Mouse (Mus musculus): ENCODE measurements around the gene Rxrg.

Rxrg gene

GRCm38 (mm10) chr1:167598255-167599081 is at the start of gene Rxrg:
Gene Rxrg (plus strand): TSS chr1:167598384.
- DNase-seq: peak; percentile 70

GRCm38 (mm10) chr1:167549324-167549723 is 48.9 kb upstream of the Rxrg start:
- peak; percentile 52 for DNase-seq

- DNase-seq: peak; percentile 73
Observed at GRCm38 (mm10) chr1:167551601-167552000, 46.6 kb upstream of the Rxrg start.

GRCm38 (mm10) chr1:167553959-167554526 is 44.1 kb upstream of the Rxrg start:
- no peak for DNase-seq

GRCm38 (mm10) chr1:167566571-167566970 is 31.6 kb upstream of the Rxrg start:
- DNase-seq: no peak

GRCm38 (mm10) chr1:167579131-167579530 is 19.1 kb upstream of the Rxrg start:
- DNase-seq: no peak

GRCm38 (mm10) chr1:167583195-167583594 is 15.0 kb upstream of the Rxrg start:
- DNase-seq: no peak

GRCm38 (mm10) chr1:167583888-167584287 is 14.3 kb upstream of the Rxrg start:
- DNase-seq: no peak

- no peak for DNase-seq
Observed at GRCm38 (mm10) chr1:167588747-167589558, 9.2 kb upstream of the Rxrg start.

- no peak for DNase-seq
Observed at GRCm38 (mm10) chr1:167592175-167592574, 6.0 kb upstream of the Rxrg start.

- DNase-seq: no peak
Observed at GRCm38 (mm10) chr1:167599211-167599735, 1.1 kb downstream of the Rxrg start.

GRCm38 (mm10) chr1:167608201-167608741 is 10.1 kb downstream of the Rxrg start:
- no peak for DNase-seq

GRCm38 (mm10) chr1:167617131-167617530 is 18.9 kb downstream of the Rxrg start:
- no peak for DNase-seq

GRCm38 (mm10) chr1:167617995-167618489 is 19.9 kb downstream of the Rxrg start:
- DNase-seq: peak; percentile 54

GRCm38 (mm10) chr1:167620206-167620795 is 22.1 kb downstream of the Rxrg start:
- no peak for DNase-seq

- peak; percentile 37 for DNase-seq
Observed at GRCm38 (mm10) chr1:167625098-167625497, 26.9 kb downstream of the Rxrg start.

GRCm38 (mm10) chr1:167631765-167632164 is 33.6 kb downstream of the Rxrg start:
- no peak for DNase-seq

- DNase-seq: no peak
Observed at GRCm38 (mm10) chr1:167635702-167636101, 37.5 kb downstream of the Rxrg start.

GRCm38 (mm10) chr1:167636948-167637347 is 38.8 kb downstream of the Rxrg start:
- peak; percentile 62 for DNase-seq

- peak; percentile 53 for DNase-seq
Observed at GRCm38 (mm10) chr1:167638053-167638452, 39.9 kb downstream of the Rxrg start.

- no peak for DNase-seq
Observed at GRCm38 (mm10) chr1:167638901-167639300, 40.7 kb downstream of the Rxrg start.

- DNase-seq: peak; percentile 86
Observed at GRCm38 (mm10) chr1:167644866-167645537, 46.8 kb downstream of the Rxrg start.

Data from lung, postnatal 10 days (tissue).